Mouse (Mus musculus): Measurements from ENCODE around the gene Tmem38b.

GRCm38 (mm10) chr4:53824831-53825230 lies 1.0 kb upstream of the Tmem38b start:
- TF ChIP-seq CTCF (IDR thresholded peaks at IDR 0.05; ENCODE audit: low read depth) (no peak), EP300 (IDR thresholded peaks at IDR 0.05; ENCODE audit: low read depth) (no peak)
